Mouse (Mus musculus) kidney, adult 2 months (tissue): ENCODE results near the gene Golga7b.

Experiments used
- CTCF ChIP-seq: fragments of 200-500 bp; conservative IDR thresholded peaks from 2 replicates; pipeline ENCODE4 v1.5.1; 2011; ENCODE audit warnings: low read depth, mild to moderate bottlenecking, control low read depth, low read length, moderate library complexity, mixed read lengths; ENCODE audit not compliant: insufficient read depth, insufficient read length
- POLR2A ChIP-seq: fragments of 200-500 bp; IDR thresholded peaks from one replicate; pipeline ENCODE4 v1.6.1; 2011; ENCODE audit warnings: low read depth, low read length, control low read depth

DNA sequence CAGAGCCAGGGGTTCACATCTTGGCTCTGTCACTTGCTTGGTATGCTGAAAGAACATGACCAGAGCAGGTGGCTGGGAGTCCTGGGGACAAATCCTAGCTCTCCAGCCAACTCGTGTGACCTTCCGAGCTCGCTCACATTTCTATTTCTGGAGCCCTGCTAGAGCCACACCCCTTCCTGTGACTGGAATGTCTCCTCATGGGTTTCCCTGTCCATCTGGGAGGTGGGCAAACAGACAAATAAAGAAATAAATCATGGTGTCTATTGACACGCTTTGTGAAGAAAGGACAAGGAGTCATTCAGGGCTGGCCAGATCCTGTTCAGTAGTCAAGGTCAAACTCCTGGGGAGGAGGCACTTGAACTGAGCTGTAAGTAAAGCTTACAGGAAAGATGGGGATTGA is 41.0 kb downstream of the Golga7b start:
- no peak for TF ChIP-seq POLR2A
- TF ChIP-seq CTCF = no peak
